Mouse (Mus musculus): ENCODE data around the gene Atrnl1. TPM values are rescaled to one million over a fixed set of nuclear protein-coding genes. Genes with fewer than 3 reads are reported as not detected.

Gene Atrnl1
- total RNA-seq, 1 experiment from 2014 or later: 8.1 TPM

GRCm38 (mm10) chr19:57762526-57762925, 151.7 kb downstream of the Atrnl1 start:
- ATAC-seq (replicated peaks in 1 of 2; ENCODE audit: insufficient read depth in 1 of 2, low FRiP score in 2 of 2, low TSS enrichment in 1 of 2, low read depth in 1 of 2, poor library complexity in 2 of 2, severe bottlenecking in 2 of 2): peak; percentile 22 to 71; a peak in 1 of 4 replicates

GRCm38 (mm10) chr19:57764576-57765371, 153.9 kb downstream of the Atrnl1 start:
- ATAC-seq (replicated peaks in 1 of 2; ENCODE audit: insufficient read depth in 1 of 2, low FRiP score in 2 of 2, low TSS enrichment in 1 of 2, low read depth in 1 of 2, poor library complexity in 2 of 2, severe bottlenecking in 2 of 2): no peak

- ATAC-seq (replicated peaks in 1 of 2; ENCODE audit: insufficient read depth in 1 of 2, low FRiP score in 2 of 2, low TSS enrichment in 1 of 2, low read depth in 1 of 2, poor library complexity in 2 of 2, severe bottlenecking in 2 of 2): no peak
Observed at GRCm38 (mm10) chr19:57767051-57767450, 156.2 kb downstream of the Atrnl1 start.

- ATAC-seq (replicated peaks in 1 of 2; ENCODE audit: insufficient read depth in 1 of 2, low FRiP score in 2 of 2, low TSS enrichment in 1 of 2, low read depth in 1 of 2, poor library complexity in 2 of 2, severe bottlenecking in 2 of 2): no peak
Observed at GRCm38 (mm10) chr19:57768661-57769060, 157.8 kb downstream of the Atrnl1 start.

- no peak; a peak in 1 of 4 replicates for ATAC-seq (replicated peaks in 1 of 2; ENCODE audit: insufficient read depth in 1 of 2, low FRiP score in 2 of 2, low TSS enrichment in 1 of 2, low read depth in 1 of 2, poor library complexity in 2 of 2, severe bottlenecking in 2 of 2)
Observed at GRCm38 (mm10) chr19:57782366-57783089, 171.7 kb downstream of the Atrnl1 start.

GRCm38 (mm10) chr19:57786699-57787098, 175.9 kb downstream of the Atrnl1 start:
- no peak for ATAC-seq (replicated peaks in 1 of 2; ENCODE audit: insufficient read depth in 1 of 2, low FRiP score in 2 of 2, low TSS enrichment in 1 of 2, low read depth in 1 of 2, poor library complexity in 2 of 2, severe bottlenecking in 2 of 2)

- ATAC-seq (replicated peaks in 1 of 2; ENCODE audit: insufficient read depth in 1 of 2, low FRiP score in 2 of 2, low TSS enrichment in 1 of 2, low read depth in 1 of 2, poor library complexity in 2 of 2, severe bottlenecking in 2 of 2): no peak
Observed at GRCm38 (mm10) chr19:57802207-57802606, 191.4 kb downstream of the Atrnl1 start.

GRCm38 (mm10) chr19:57802771-57803482, 192.1 kb downstream of the Atrnl1 start:
- ATAC-seq (replicated peaks in 1 of 2; ENCODE audit: insufficient read depth in 1 of 2, low FRiP score in 2 of 2, low TSS enrichment in 1 of 2, low read depth in 1 of 2, poor library complexity in 2 of 2, severe bottlenecking in 2 of 2): peak; percentile 46 to 80

GRCm38 (mm10) chr19:57803483-57803820, 192.6 kb downstream of the Atrnl1 start:
- ATAC-seq (replicated peaks in 1 of 2; ENCODE audit: insufficient read depth in 1 of 2, low FRiP score in 2 of 2, low TSS enrichment in 1 of 2, low read depth in 1 of 2, poor library complexity in 2 of 2, severe bottlenecking in 2 of 2): no peak

GRCm38 (mm10) chr19:57808363-57808762, 197.5 kb downstream of the Atrnl1 start:
- no peak for ATAC-seq (replicated peaks in 1 of 2; ENCODE audit: insufficient read depth in 1 of 2, low FRiP score in 2 of 2, low TSS enrichment in 1 of 2, low read depth in 1 of 2, poor library complexity in 2 of 2, severe bottlenecking in 2 of 2)

GRCm38 (mm10) chr19:57814291-57814690, 203.5 kb downstream of the Atrnl1 start:
- ATAC-seq (replicated peaks in 1 of 2; ENCODE audit: insufficient read depth in 1 of 2, low FRiP score in 2 of 2, low TSS enrichment in 1 of 2, low read depth in 1 of 2, poor library complexity in 2 of 2, severe bottlenecking in 2 of 2): no peak

GRCm38 (mm10) chr19:57816221-57816996, 205.6 kb downstream of the Atrnl1 start:
- 0 out of 4 replicates have a peak, but pooled peaks of 1 of the 2 experiments have one; percentile 37 for ATAC-seq (replicated peaks in 1 of 2; ENCODE audit: insufficient read depth in 1 of 2, low FRiP score in 2 of 2, low TSS enrichment in 1 of 2, low read depth in 1 of 2, poor library complexity in 2 of 2, severe bottlenecking in 2 of 2)

GRCm38 (mm10) chr19:57817736-57818135, 206.9 kb downstream of the Atrnl1 start:
- ATAC-seq (replicated peaks in 1 of 2; ENCODE audit: insufficient read depth in 1 of 2, low FRiP score in 2 of 2, low TSS enrichment in 1 of 2, low read depth in 1 of 2, poor library complexity in 2 of 2, severe bottlenecking in 2 of 2): no peak

GRCm38 (mm10) chr19:57823446-57823845, 212.6 kb downstream of the Atrnl1 start:
- no peak for ATAC-seq (replicated peaks in 1 of 2; ENCODE audit: insufficient read depth in 1 of 2, low FRiP score in 2 of 2, low TSS enrichment in 1 of 2, low read depth in 1 of 2, poor library complexity in 2 of 2, severe bottlenecking in 2 of 2)

GRCm38 (mm10) chr19:57825271-57826207, 214.7 kb downstream of the Atrnl1 start:
- ATAC-seq (replicated peaks in 1 of 2; ENCODE audit: insufficient read depth in 1 of 2, low FRiP score in 2 of 2, low TSS enrichment in 1 of 2, low read depth in 1 of 2, poor library complexity in 2 of 2, severe bottlenecking in 2 of 2): no peak

- ATAC-seq (replicated peaks in 1 of 2; ENCODE audit: insufficient read depth in 1 of 2, low FRiP score in 2 of 2, low TSS enrichment in 1 of 2, low read depth in 1 of 2, poor library complexity in 2 of 2, severe bottlenecking in 2 of 2): no peak
Observed at GRCm38 (mm10) chr19:57833083-57833482, 222.2 kb downstream of the Atrnl1 start.
